In the genomic region with DNA sequence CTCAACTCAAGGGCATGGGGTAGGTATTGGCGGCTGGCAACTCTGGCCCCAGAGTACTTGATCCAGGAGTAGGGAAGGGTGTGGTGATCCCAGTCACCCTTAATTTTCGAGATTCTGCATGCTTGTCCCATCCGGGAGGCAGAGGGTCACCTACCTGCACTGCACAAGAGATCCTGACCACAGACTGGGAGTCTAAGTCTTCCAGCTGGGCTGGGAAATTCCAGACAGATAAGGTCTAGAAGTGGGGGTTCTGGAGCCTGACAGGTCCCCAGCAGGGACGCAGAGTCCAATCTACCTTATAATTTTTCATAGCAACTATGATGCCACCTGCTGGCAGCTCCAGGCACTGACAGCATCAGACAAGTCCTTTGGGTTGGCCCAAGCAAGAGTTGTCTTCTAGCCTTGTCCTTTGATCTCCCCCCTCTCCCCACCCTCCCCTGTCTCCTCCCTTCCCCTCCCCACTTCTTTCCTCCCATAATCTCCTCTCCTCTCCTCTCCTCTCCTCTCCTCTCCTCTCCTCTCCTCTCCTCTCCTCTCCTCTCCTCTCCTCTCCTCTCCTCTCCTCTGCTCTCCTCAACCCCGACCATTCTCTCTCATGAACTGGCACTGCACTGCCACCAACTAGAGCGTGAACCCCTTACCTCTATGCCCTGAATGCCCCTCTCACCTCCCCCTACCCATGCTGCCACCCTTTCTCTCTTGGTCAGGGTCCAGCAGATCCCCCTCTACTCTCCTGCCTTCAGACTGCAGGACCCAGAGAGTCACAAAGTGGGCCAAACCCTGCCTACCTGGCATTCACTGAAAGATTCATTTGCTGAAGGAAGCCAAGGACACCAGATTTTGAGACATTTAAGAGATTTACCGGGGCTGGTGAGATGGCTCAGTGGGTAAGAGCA, we compare ENCODE assay signal across 8 mouse cellular contexts. TPM values are rescaled to one million over a fixed set of nuclear protein-coding genes. Genes with fewer than 3 reads are reported as not detected.
DNase-seq lines count a peak whose midpoint lies in the region; ATAC-seq and TF ChIP-seq lines count a peak whose summit lies in the region.

No protein-coding gene starts in this region.

- WGBS in hindbrain, postnatal 0 days: 50% methylated on average over 6 of the region's 7 CpGs
- 58% methylated on average over 7 of the region's 7 CpGs for WGBS in neural tube, embryonic 15.5 days

- intact Hi-C loops in left cerebral cortex, postnatal 14 days (cut with DNase I): loop anchor here (2.0 kb wide), 1 partner anchor 61 kb away; no protein-coding TSS in a partner anchor

- no peak overlapping the region for H3K9ac ChIP-seq in hindbrain, postnatal 0 days (replicated peaks; ENCODE audit: low read length)
- no peak overlapping the region for H3K9ac ChIP-seq in neural tube, embryonic 15.5 days (replicated peaks)

- ATAC-seq in hindbrain, postnatal 0 days: no peak
- ATAC-seq in neural tube, embryonic 15.5 days (ENCODE audit: low FRiP score): 0 out of 2 replicates have a peak, but pooled peaks have one; percentile 19

- H3K36me3 ChIP-seq in hindbrain, postnatal 0 days (ENCODE audit: insufficient read depth, low read length): no peaks in the 10 kb centered on the region
- no peaks in the 10 kb centered on the region for H3K36me3 ChIP-seq in neural tube, embryonic 15.5 days

- peak; percentile 68 for DNase-seq in urinary bladder, postnatal 14 days (ENCODE audit: low spot score)
- DNase-seq in urinary bladder, postnatal 4 days (ENCODE audit: low spot score in 2 of 2): no peak
- DNase-seq in adrenal gland, postnatal 10 days: peak; percentile 75
- DNase-seq in embryo, embryonic 11 days: peak; percentile 77
- peak; percentile 82 for DNase-seq in hindbrain, postnatal 0 days (ENCODE audit: low spot score)
- peak; percentile 72 to 79 for DNase-seq in left cerebral cortex, postnatal 14 days (ENCODE audit: low spot score in 2 of 2)
- peak; percentile 79 for DNase-seq in thymus, postnatal 4 days

- no peaks in the 10 kb centered on the region for H3K9me3 ChIP-seq in hindbrain, postnatal 0 days (ENCODE audit: low read length)
- no peaks in the 10 kb centered on the region for H3K9me3 ChIP-seq in neural tube, embryonic 15.5 days (replicated peaks)

- H3K27ac ChIP-seq in hindbrain, postnatal 0 days: no peak overlapping the region
- no peak overlapping the region for H3K27ac ChIP-seq in neural tube, embryonic 15.5 days (replicated peaks)

- H3K4me2 ChIP-seq in hindbrain, postnatal 0 days (ENCODE audit: low read depth, low read length): no peak overlapping the region
- no peak overlapping the region for H3K4me2 ChIP-seq in neural tube, embryonic 15.5 days

- H3K4me1 ChIP-seq in hindbrain, postnatal 0 days (ENCODE audit: insufficient read depth, low read length): no peaks in the 10 kb centered on the region
- 0 out of 2 replicates have a peak, but pooled peaks cover 4% of the 10 kb centered on the region for H3K4me1 ChIP-seq in neural tube, embryonic 15.5 days

- TF ChIP-seq CTCF in hindbrain, postnatal 0 days (IDR thresholded peaks at IDR 0.05; ENCODE audit: low read depth): peak; percentile 74

- no peak overlapping the region for H3K4me3 ChIP-seq in hindbrain, postnatal 0 days (ENCODE audit: low read length)
- H3K4me3 ChIP-seq in neural tube, embryonic 15.5 days (replicated peaks): no peak overlapping the region

- H3K27me3 ChIP-seq in hindbrain, postnatal 0 days (ENCODE audit: insufficient read depth, low read length): no peaks in the 10 kb centered on the region
- peaks cover 9% of the 10 kb centered on the region for H3K27me3 ChIP-seq in neural tube, embryonic 15.5 days (replicated peaks)

RNA-seq across cellular contexts. Expression of gene 6430571L13Rik, which starts 15.7 kb away (rescaled TPM):
- total RNA-seq in adrenal gland, postnatal 10 days (2021): 10 to 100 TPM in 1 of 2 experiments, 1 to 10 TPM in 1; 4.0 to 10.9 TPM
- 12.5 and 27.7 TPM in 2 replicates for total RNA-seq in hindbrain, postnatal 0 days (2014; rRNA removed)
- 10.9 and 11.2 TPM in 2 replicates for polyA plus RNA-seq in hindbrain, postnatal 0 days (2015; fragmentation: Nextera tagmentation; extraction: Ambion mirVana)
- 1 to 10 TPM; 2.4 to 3.4 TPM for total RNA-seq in left cerebral cortex, postnatal 14 days (2021)
- polyA plus RNA-seq in neural tube, embryonic 15.5 days (2015; fragmentation: Nextera tagmentation; extraction: Ambion mirVana): 7.8 and 9.1 TPM in 2 replicates

RNA-seq across cellular contexts. Expression of gene Hemk1, which starts 18.0 kb away (rescaled TPM):
- 10 to 100 TPM; 24.1 to 33.5 TPM for total RNA-seq in adrenal gland, postnatal 10 days (2021)
- total RNA-seq in hindbrain, postnatal 0 days (2014; rRNA removed): 14.8 and 18.1 TPM in 2 replicates
- polyA plus RNA-seq in hindbrain, postnatal 0 days (2015; fragmentation: Nextera tagmentation; extraction: Ambion mirVana): 13.6 and 16.4 TPM in 2 replicates
- 10 to 100 TPM; 16.5 to 16.6 TPM for total RNA-seq in left cerebral cortex, postnatal 14 days (2021)
- 16.3 and 18.2 TPM in 2 replicates for polyA plus RNA-seq in neural tube, embryonic 15.5 days (2015; fragmentation: Nextera tagmentation; extraction: Ambion mirVana)

RNA-seq across cellular contexts. Expression of gene Cacna2d2, which starts 43.3 kb away (rescaled TPM):
- total RNA-seq in adrenal gland, postnatal 10 days (2021): 1 to 10 TPM; 4.1 to 4.7 TPM
- total RNA-seq in hindbrain, postnatal 0 days (2014; rRNA removed): 108 and 134 TPM in 2 replicates
- polyA plus RNA-seq in hindbrain, postnatal 0 days (2015; fragmentation: Nextera tagmentation; extraction: Ambion mirVana): 7.1 and 7.6 TPM in 2 replicates
- total RNA-seq in left cerebral cortex, postnatal 14 days (2021): 10 to 100 TPM; 28.1 to 34.6 TPM
- polyA plus RNA-seq in neural tube, embryonic 15.5 days (2015; fragmentation: Nextera tagmentation; extraction: Ambion mirVana): 7.6 and 9.8 TPM in 2 replicates

Comparison
In these comparisons a context has a peak if more than half of its experiments do, and no peak if none do; other contexts are left out.
1. DNase-seq: peak in urinary bladder, postnatal 14 days (single experiment), adrenal gland, postnatal 10 days (single experiment), embryo, embryonic 11 days (single experiment), hindbrain, postnatal 0 days (single experiment), left cerebral cortex, postnatal 14 days (2 of 2) and thymus, postnatal 4 days (single experiment); none in urinary bladder, postnatal 4 days (0 of 2).
2. RNA of gene Cacna2d2, which starts 43.3 kb away (total RNA-seq): 108 to 134 TPM in hindbrain, postnatal 0 days and 28.1 to 34.6 TPM in left cerebral cortex, postnatal 14 days; 4.1 to 4.7 TPM in adrenal gland, postnatal 10 days; every median in the first group is over 4 times any median in the second.